Mouse (Mus musculus) intestine, embryonic 16.5 days (tissue): Measurements from ENCODE around the gene Fem1b. TPM values are rescaled to one million over a fixed set of nuclear protein-coding genes. Genes with fewer than 3 reads are reported as not detected.
"Not testable (repeated sequence)": the region's sequence is repeated elsewhere in the genome, so short reads cannot be mapped to it uniquely, and the experiment has no call there.

Source experiments
- ATAC-seq: fragments of 200-750 bp; cut with Nextera tagmentation; 2 replicates; pipeline ENCODE4 v1.8.0; 2017; ENCODE audit warnings: moderate TSS enrichment, moderate library complexity
- H3K27ac ChIP-seq: fragments of 300-500 bp; sonication (generic); 2 replicates; pipeline ENCODE4 v1.5.1; 2014; ENCODE audit warnings: mild to moderate bottlenecking, low read length
- H3K27me3 ChIP-seq: fragments of 300-500 bp; sonication (generic); replicated peaks from 2 replicates; pipeline ENCODE4 v1.6.1; 2014; ENCODE audit warnings: low read length, control low read depth, mixed read lengths; ENCODE audit not compliant: control insufficient read depth, insufficient read depth
- H3K36me3 ChIP-seq: fragments of 300-500 bp; sonication (generic); 2 replicates; pipeline ENCODE4 v1.6.1; 2014; ENCODE audit warnings: low read length, control low read depth; ENCODE audit not compliant: control insufficient read depth, insufficient read depth
- H3K4me1 ChIP-seq: fragments of 300-500 bp; sonication (generic); 2 replicates; pipeline ENCODE4 v1.6.1; 2014; ENCODE audit warnings: low read length, control low read depth, mixed read lengths; ENCODE audit not compliant: control insufficient read depth, insufficient read depth
- H3K4me2 ChIP-seq: fragments of 300-500 bp; sonication (generic); 2 replicates; pipeline ENCODE4 v1.6.1; 2014; ENCODE audit warnings: low read depth, low read length, control low read depth
- H3K4me3 ChIP-seq: fragments of 300-500 bp; sonication (generic); 2 replicates; pipeline ENCODE4 v1.5.1; 2014; ENCODE audit warnings: mild to moderate bottlenecking, low read length
- H3K9ac ChIP-seq: fragments of 300-500 bp; sonication (generic); 2 replicates; pipeline ENCODE4 v1.6.1; 2014; ENCODE audit warnings: low read depth, low read length
- H3K9me3 ChIP-seq: fragments of 300-500 bp; sonication (generic); 2 replicates; pipeline ENCODE4 v1.6.1; 2016; ENCODE audit warnings: low read length, control low read depth; ENCODE audit not compliant: control insufficient read depth
- WGBS: fragments of 180-500 bp; shearing (Covaris S2); extraction: QIAGEN DNeasy Blood & Tissue Kit; methylation state at CpG from one replicate; pipeline ENCODE4 v1.1.7; 2014; 5-methylcytosine and 5-hydroxymethylcytosine counted together
- polyA plus RNA-seq: library from polyadenylated mRNA; unstranded; fragments of >200 nt; fragmentation: Nextera tagmentation; extraction: Ambion mirVana; gene quantifications from 2 replicates; pipeline ENCODE4 v1.2.1, GENCODE M21; 2015

Fem1b gene
- polyA plus RNA-seq, 1 experiment from 2014 or later = 12.2 TPM

- 79% methylated on average over 6 of the region's 6 CpGs for WGBS
- H3K36me3 ChIP-seq = no peaks in the 10 kb centered on the region
- no peak overlapping the region for H3K9ac ChIP-seq
- H3K4me2 ChIP-seq = no peak overlapping the region
- no peak overlapping the region for H3K27ac ChIP-seq
- H3K4me1 ChIP-seq = peaks cover 9% of the 10 kb centered on the region; the same call in 1 of the 2 replicates
- ATAC-seq = no peak
- no peak overlapping the region for H3K4me3 ChIP-seq
- H3K9me3 ChIP-seq = no peaks in the 10 kb centered on the region
- no peaks in the 10 kb centered on the region for H3K27me3 ChIP-seq
These were observed 18.1 kb upstream of the Fem1b start for GRCm38 (mm10) chr9:62829877-62830276.

GRCm38 (mm10) chr9:62828662-62829086, 16.9 kb upstream of the Fem1b start:
- Histone ChIP-seq H3K9ac (no peak overlapping the region), H3K36me3 (no peaks in the 10 kb centered on the region), H3K4me2 (peak overlapping the region; percentile 44), H3K27me3 (no peaks in the 10 kb centered on the region), H3K4me3 (peak overlapping the region; percentile 30), H3K27ac (peak overlapping the region; percentile 60), H3K4me1 (peaks cover 9% of the 10 kb centered on the region; the same call in 1 of the 2 replicates), H3K9me3 (no peaks in the 10 kb centered on the region)
- ATAC-seq = peak; percentile 98
- under 1% methylated on average over 23 of the region's 23 CpGs for WGBS

DNA sequence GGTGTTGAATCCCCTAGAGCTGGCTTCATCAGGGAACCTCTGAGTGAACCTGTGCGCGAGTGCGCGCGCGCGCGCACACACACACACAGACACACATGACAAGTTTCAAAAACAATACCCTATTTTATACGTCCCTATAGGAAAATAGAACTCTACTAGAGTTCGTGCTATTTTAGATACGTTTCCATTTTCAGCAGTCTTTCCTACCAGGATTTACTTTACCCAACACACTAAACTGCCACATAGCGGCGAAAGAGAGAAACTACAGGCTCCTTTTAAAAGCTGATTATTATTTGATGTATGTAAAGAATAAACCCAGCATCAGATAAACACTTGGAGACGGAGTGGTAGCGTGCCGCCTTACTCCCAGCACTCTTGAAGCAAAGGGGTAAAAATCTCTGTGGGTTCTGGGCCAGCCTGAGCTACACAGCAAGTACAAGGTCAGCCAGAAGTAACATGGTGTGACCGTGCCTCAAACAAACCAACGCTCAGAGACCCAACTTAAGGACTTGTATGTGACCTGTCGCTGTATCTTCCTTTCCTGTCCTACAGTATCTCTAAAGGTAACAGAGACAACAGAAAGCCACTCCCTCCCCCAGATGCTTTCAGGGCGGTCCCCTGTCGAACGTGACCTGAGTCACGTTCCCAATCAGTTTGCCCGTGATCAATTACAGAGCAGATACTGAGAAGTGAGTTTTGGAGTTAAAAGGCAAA, 16.4 kb upstream of the Fem1b start:
- Histone ChIP-seq H3K9me3 (no peaks in the 10 kb centered on the region), H3K4me2 (peak overlapping the region; percentile 44), H3K4me1 (peaks cover 9% of the 10 kb centered on the region; the same call in 1 of the 2 replicates), H3K27me3 (no peaks in the 10 kb centered on the region), H3K4me3 (peak overlapping the region; percentile 30), H3K27ac (peak overlapping the region; percentile 60), H3K9ac (no peak overlapping the region), H3K36me3 (no peaks in the 10 kb centered on the region)
- ATAC-seq = peak; percentile 23; the same call in 1 of the 2 replicates
- WGBS = 5% methylated on average over 24 of the region's 24 CpGs

DNA sequence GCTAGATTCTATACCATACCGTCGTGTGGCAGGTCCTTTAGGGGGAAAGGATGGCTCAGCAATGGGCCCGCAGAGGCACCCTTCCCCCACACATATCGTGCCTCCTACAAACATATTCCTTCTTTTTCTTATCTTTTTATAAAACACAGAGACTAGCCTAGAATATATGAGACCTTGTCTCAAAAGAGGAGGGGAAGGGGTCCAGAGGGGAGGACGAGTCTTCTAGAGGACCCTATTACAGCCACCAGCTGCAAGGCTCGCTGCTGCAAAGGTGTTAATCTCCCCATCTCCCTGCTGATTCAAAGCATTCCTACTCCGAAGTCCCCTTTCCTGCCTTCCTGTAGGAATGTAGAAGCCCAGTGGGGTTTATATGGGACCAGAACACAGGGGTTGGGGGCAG, 14.7 kb upstream of the Fem1b start:
- ATAC-seq = no peak
- WGBS = 14% methylated on average over 7 of the region's 7 CpGs
- H3K4me2 ChIP-seq = no peak overlapping the region
- H3K36me3 ChIP-seq = no peaks in the 10 kb centered on the region
- H3K27ac ChIP-seq = no peak overlapping the region
- peak overlapping the region; percentile 6; the same call in 1 of the 2 replicates for H3K9ac ChIP-seq
- no peaks in the 10 kb centered on the region for H3K27me3 ChIP-seq
- H3K4me3 ChIP-seq = no peak overlapping the region
- peaks cover 9% of the 10 kb centered on the region; the same call in 1 of the 2 replicates for H3K4me1 ChIP-seq
- no peaks in the 10 kb centered on the region for H3K9me3 ChIP-seq

GRCm38 (mm10) chr9:62825791-62826393, 14.2 kb upstream of the Fem1b start:
- H3K27ac ChIP-seq = no peak overlapping the region
- no peak overlapping the region for H3K4me2 ChIP-seq
- H3K27me3 ChIP-seq = no peaks in the 10 kb centered on the region
- H3K4me3 ChIP-seq = no peak overlapping the region
- no peak overlapping the region; the same call in 1 of the 2 replicates for H3K9ac ChIP-seq
- no peaks in the 10 kb centered on the region for H3K36me3 ChIP-seq
- H3K9me3 ChIP-seq = no peaks in the 10 kb centered on the region
- peaks cover 9% of the 10 kb centered on the region; the same call in 1 of the 2 replicates for H3K4me1 ChIP-seq
- no peak for ATAC-seq
- 12% methylated on average over 8 of the region's 9 CpGs for WGBS

DNA sequence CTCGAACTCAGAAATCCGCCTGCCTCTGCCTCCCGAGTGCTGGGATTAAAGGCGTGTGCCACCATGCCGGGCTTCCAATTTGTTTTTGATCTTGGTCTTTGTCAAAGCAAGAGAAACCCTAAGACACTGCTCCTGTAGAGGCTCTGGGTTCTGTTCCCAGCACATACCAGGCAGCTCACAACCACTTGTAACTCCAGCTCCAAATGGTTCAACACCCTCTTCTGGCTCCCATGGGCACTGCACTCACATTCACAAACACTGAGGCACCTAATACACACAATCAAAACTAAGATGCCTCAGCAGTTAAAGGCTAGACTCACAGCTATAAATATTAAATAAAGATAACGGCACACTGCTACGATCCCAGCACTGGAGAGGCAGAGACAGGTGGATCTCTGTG, 10.1 kb upstream of the Fem1b start:
- ATAC-seq = no peak
- Histone ChIP-seq H3K27me3 (no peaks in the 10 kb centered on the region), H3K9me3 (no peaks in the 10 kb centered on the region), H3K27ac (no peak overlapping the region), H3K9ac (no peak overlapping the region), H3K4me2 (no peak overlapping the region), H3K4me1 (peaks cover 10% of the 10 kb centered on the region), H3K36me3 (no peaks in the 10 kb centered on the region), H3K4me3 (no peak overlapping the region)
- WGBS = 94% methylated on average over 7 of the region's 7 CpGs

DNA sequence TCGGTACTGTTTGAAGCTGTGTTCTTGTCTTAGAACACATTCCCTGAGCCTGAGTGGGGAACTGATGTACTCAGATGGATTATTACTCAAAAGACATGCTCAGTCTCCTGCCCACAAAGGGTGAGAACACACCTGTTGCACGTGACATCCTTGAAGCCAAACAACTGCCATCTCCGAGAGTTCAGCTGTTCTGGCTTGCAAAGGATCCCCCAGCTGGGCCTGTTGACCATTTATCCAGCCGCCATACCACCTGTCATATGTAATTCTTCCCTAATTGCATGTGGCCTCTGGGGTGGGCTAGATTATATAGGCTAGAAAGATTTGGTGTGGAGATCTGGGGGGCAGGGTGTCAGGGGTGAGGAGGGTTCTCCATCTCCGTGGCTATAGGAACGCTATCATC, 9.1 kb upstream of the Fem1b start:
- Histone ChIP-seq H3K36me3 (no peaks in the 10 kb centered on the region), H3K9ac (no peak overlapping the region), H3K27ac (no peak overlapping the region), H3K9me3 (no peaks in the 10 kb centered on the region), H3K27me3 (no peaks in the 10 kb centered on the region), H3K4me3 (no peak overlapping the region), H3K4me1 (peaks cover 6% of the 10 kb centered on the region), H3K4me2 (no peak overlapping the region)
- ATAC-seq = no peak
- WGBS = 79% methylated on average over 6 of the region's 6 CpGs

DNA sequence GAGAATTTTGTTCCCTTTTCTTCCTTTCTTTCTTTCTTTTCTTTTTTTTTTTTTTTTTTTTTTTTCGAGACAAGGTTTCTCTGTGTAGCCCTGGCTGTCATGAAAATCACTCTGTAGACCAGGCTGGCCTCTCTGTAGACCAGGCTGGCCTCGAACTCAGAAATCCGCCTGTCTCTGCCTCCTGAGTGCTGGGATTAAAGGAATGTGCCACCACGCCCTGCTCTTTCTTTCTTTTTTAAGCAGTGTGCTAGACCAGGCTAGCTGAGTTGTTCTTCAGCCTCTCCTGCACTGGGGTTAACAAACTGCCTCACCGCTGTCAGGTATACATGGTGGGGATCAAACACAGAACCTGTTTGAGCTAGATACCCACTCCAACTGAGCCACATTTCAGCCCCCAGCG, 8.2 kb upstream of the Fem1b start:
- not testable (repeated sequence) for H3K4me1 ChIP-seq, H3K4me2 ChIP-seq, H3K27ac ChIP-seq, H3K9me3 ChIP-seq, H3K27me3 ChIP-seq, ATAC-seq, H3K36me3 ChIP-seq, H3K9ac ChIP-seq, H3K4me3 ChIP-seq
- WGBS = 87% methylated on average over 6 of the region's 6 CpGs

- Histone ChIP-seq H3K4me1 (peaks cover 3% of the 10 kb centered on the region; the same call in 1 of the 2 replicates), H3K27ac (no peak overlapping the region), H3K9me3 (no peaks in the 10 kb centered on the region), H3K4me3 (no peak overlapping the region), H3K4me2 (no peak overlapping the region), H3K27me3 (no peaks in the 10 kb centered on the region), H3K9ac (no peak overlapping the region), H3K36me3 (no peaks in the 10 kb centered on the region)
- WGBS = 62% methylated on average over 3 of the region's 3 CpGs
- ATAC-seq = no peak
These were observed 7.8 kb upstream of the Fem1b start for GRCm38 (mm10) chr9:62819494-62819893.
